Mouse (Mus musculus) central nervous system, embryonic 14 days (tissue): ENCODE results near the gene Olfr133. TPM values are rescaled to one million over a fixed set of nuclear protein-coding genes. Genes with fewer than 3 reads are reported as not detected.

Source experiments
- polyA plus RNA-seq: library from polyadenylated mRNA; depleted of rRNA; stranded (reverse); fragments of >200 nt; gene quantifications from 2 replicates; pipeline ENCODE4 v1.2.3, GENCODE M21; 2012; rRNA removed

The Olfr133 gene
- polyA plus RNA-seq: not detected in 2 replicates

DNA sequence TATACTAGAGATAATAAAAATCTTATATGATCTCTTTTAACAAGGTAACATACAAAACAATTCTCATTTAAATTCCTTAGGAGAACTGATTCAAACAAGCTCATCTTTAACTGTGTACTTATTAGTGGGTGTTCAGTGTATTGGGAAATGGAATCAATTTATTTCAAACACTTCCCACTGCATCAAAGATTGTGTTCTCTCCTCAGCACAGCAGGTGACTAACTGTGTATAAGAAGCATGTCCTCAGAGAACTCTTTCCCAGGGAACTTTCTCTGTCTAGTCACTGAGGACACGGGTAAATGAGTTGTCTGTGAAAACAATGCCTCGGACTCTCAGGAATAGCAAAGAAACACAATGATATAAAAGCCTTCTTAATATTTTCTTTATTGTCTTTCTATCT lies at the start of gene Olfr133:
Gene Olfr133 (plus strand): TSS at position 301 of the 400 bp plus-strand sequence.

DNA sequence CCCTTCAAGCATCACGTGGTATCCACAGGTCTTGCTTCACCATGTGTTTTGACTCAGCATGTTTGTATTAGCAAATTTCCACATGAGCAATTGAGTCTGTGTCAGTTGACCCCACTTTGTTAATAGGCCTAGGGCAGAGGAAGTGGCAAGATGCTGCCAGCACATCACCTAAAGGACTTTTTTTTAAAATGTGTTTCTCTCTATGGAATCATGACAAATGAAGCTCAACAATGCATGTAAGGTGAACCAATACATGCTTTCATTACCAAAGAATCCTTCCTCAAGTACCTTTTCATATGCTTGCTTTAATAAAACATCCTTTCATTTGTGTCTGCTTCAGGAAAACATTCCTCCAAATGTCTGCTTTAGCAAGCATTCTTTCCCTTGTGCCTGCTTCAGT lies 10.7 kb upstream of the Olfr133 start, which contains the start of gene Olfr132:
Gene Olfr132 (minus strand): TSS at position 101 of the 400 bp plus-strand sequence.

DNA sequence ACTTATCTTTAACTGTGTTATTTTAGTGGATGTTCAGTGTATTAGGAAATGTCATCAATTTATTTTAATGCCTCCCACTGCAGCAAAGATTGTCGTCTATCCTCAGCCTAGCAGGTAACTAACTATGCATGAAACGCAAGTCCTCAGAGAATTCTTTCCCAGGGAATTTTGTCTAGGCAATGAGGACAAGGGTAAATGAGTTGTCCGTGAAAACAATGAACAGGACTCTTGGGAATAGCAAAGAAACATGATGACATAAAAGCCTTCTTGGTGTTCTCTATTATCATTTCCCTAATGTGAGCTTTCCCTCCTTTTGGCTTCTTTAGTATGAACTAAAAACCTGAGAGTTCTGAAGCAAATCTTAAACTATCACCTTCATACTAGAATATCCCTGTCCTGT lies 26.0 kb downstream of the Olfr133 start, which contains the start of gene Olfr134:
Gene Olfr134 (plus strand): TSS at position 301 of the 400 bp plus-strand sequence.

Other genes with a start within 250 kb of the Olfr133 start
- gene Olfr127, start 244.8 kb upstream of the Olfr133 start, polyA plus RNA-seq: not detected in 2 replicates
- not detected in 2 replicates for gene Olfr128, start 224.7 kb upstream of the Olfr133 start, polyA plus RNA-seq
- gene Olfr761, start 192.2 kb upstream of the Olfr133 start, polyA plus RNA-seq: not detected in 2 replicates
- not detected in 2 replicates for gene Olfr129, start 85.2 kb upstream of the Olfr133 start, polyA plus RNA-seq
- gene Olfr130, start 81.4 kb upstream of the Olfr133 start, polyA plus RNA-seq: not detected in 2 replicates
- gene Olfr131, start 56.6 kb upstream of the Olfr133 start, polyA plus RNA-seq: not detected in 2 replicates
- gene Olfr132, start 10.8 kb upstream of the Olfr133 start, polyA plus RNA-seq: not detected in 2 replicates
- gene Olfr134, start 26.1 kb downstream of the Olfr133 start, polyA plus RNA-seq: not detected in 2 replicates
- gene Olfr135, start 59.1 kb downstream of the Olfr133 start, polyA plus RNA-seq: not detected in 2 replicates
- gene Olfr138, start 115.8 kb downstream of the Olfr133 start, polyA plus RNA-seq: not detected in 2 replicates
- gene Olfr137, start 162.3 kb downstream of the Olfr133 start, polyA plus RNA-seq: not detected in 2 replicates
- not detected in 2 replicates for gene Olfr136, start 184.6 kb downstream of the Olfr133 start, polyA plus RNA-seq